8 mouse cellular contexts compared by ENCODE assay signal in the genomic region with DNA sequence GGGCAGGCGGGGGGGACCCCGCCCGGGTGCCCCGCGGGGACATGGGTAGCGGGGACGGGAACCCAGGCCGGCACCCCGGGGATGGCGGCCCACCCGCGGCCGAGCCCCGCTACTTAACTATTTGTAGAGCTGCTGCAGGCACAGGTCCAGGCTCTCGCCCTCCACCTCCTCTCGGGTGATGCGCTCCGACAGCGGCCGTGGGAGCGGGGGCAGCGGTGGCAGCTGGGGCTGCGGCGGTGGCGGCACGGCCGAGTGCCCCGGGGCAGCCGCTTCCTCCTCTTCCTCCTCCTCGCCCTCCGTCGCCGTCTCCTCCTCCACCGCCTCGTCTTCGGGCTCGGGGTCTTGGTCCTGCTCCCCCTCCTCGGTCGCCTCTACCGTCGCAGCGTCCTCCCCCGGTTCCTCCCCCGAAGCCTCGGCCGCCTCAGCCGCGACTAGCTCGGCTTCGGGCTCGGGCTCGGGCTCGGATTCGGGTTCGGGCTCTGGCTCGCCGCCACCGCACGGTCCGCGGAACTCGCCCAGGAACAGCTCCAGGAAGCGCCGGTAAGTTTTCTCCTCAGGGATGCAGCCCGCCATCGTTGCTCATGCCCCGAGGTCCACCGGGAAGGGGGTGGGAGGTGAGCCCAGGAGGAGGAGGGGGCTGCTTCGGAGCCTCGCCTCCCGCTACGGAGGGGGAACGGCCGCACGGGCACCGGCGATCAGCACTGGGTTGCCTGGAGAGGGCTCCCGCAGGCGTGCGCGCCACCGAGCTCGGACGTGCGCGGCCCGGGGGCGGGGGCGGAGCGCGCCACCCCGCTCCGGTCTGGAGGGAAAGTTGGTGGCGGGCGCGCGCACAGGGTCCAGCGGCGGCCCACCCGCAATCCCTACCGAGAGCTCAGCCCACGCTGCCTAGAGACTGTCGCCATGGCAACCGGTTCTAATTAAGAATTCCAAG. TPM values are rescaled to one million over a fixed set of nuclear protein-coding genes. Genes with fewer than 3 reads are reported as not detected.
DNase-seq lines count a peak whose midpoint lies in the region; ATAC-seq and TF ChIP-seq lines count a peak whose summit lies in the region.

TSS of gene Ppm1e (minus strand) at position 693 of the 931 bp plus-strand sequence.

- peak; percentile 48 for DNase-seq in T-cell, adult 2 months (ENCODE audit: low spot score)
- DNase-seq in gastrocnemius, adult 2 months: peak; percentile 65
- DNase-seq in hindbrain, postnatal 0 days (ENCODE audit: low spot score): peak; percentile 95
- DNase-seq in left cerebral cortex, adult 2 months (ENCODE audit: extremely low spot score in 1 of 2, low spot score in 2 of 2): peak; percentile 88 to 89
- peak; percentile 86 to 89 for DNase-seq in right cerebral cortex, adult 2 months (ENCODE audit: low spot score in 2 of 2)
- peak; percentile 15 for DNase-seq in urinary bladder, postnatal 10 days (ENCODE audit: low spot score)

- H3K9ac ChIP-seq in hindbrain, postnatal 0 days (replicated peaks; ENCODE audit: low read length): peak within 1 kb of the TSS; percentile 91

- H3K9me3 ChIP-seq in hindbrain, postnatal 0 days (ENCODE audit: low read length): no peaks in the 10 kb centered on the region

- H3K27ac ChIP-seq in gastrocnemius, adult 2 months: peak within 1 kb of the TSS; percentile 24
- H3K27ac ChIP-seq in hindbrain, postnatal 0 days: peak within 1 kb of the TSS; percentile 86
- peak within 1 kb of the TSS; percentile 96 for H3K27ac ChIP-seq in left cerebral cortex, adult 2 months
- no peak within 1 kb of the TSS for H3K27ac ChIP-seq in macrophage

- H3K4me1 ChIP-seq in hindbrain, postnatal 0 days (ENCODE audit: insufficient read depth, low read length): no peaks in the 10 kb centered on the region

- H3K4me2 ChIP-seq in hindbrain, postnatal 0 days (ENCODE audit: low read depth, low read length): peak within 1 kb of the TSS; percentile 71

- no peak for TF ChIP-seq CTCF in gastrocnemius, adult 2 months (IDR thresholded peaks at IDR 0.05)
- TF ChIP-seq CTCF in hindbrain, postnatal 0 days (IDR thresholded peaks at IDR 0.05; ENCODE audit: low read depth): no peak
- TF ChIP-seq CTCF in left cerebral cortex, adult 2 months (IDR thresholded peaks at IDR 0.05): no peak

- H3K36me3 ChIP-seq in hindbrain, postnatal 0 days (ENCODE audit: insufficient read depth, low read length): no peaks in the 10 kb centered on the region
- H3K36me3 ChIP-seq in macrophage (ENCODE audit: inconsistent target): no peaks in the 10 kb centered on the region

- peak within 1 kb of the TSS; percentile 87 for H3K4me3 ChIP-seq in gastrocnemius, adult 2 months
- peak within 1 kb of the TSS; percentile 95 for H3K4me3 ChIP-seq in hindbrain, postnatal 0 days (ENCODE audit: low read length)
- peak within 1 kb of the TSS; percentile 99 for H3K4me3 ChIP-seq in left cerebral cortex, adult 2 months
- H3K4me3 ChIP-seq in macrophage (ENCODE audit: inconsistent target): peak within 1 kb of the TSS; percentile 11; the same call in 1 of the 2 replicates

- intact Hi-C loops in gastrocnemius, adult 2 months (cut with DNase I): no loop called here
- intact Hi-C loops in left cerebral cortex, adult 2 months (cut with DNase I): loop anchor here (5.0 kb wide), 1 partner anchor 111 kb away; no protein-coding TSS in a partner anchor

- under 1% methylated on average over 80 of the region's 104 CpGs for WGBS in hindbrain, postnatal 0 days
- WGBS in macrophage (ENCODE audit: missing documents): 1% methylated on average over 97 of the region's 104 CpGs

- no peaks in the 10 kb centered on the region for H3K79me2 ChIP-seq in macrophage (ENCODE audit: inconsistent target)

- peak; percentile 71 for ATAC-seq in common myeloid progenitor, adult 5-6 weeks (replicated peaks; ENCODE audit: low read depth, poor library complexity, severe bottlenecking)
- peak; percentile 97 for ATAC-seq in hindbrain, postnatal 0 days

- H3K27me3 ChIP-seq in hindbrain, postnatal 0 days (ENCODE audit: insufficient read depth, low read length): no peaks in the 10 kb centered on the region

RNA-seq across cellular contexts. Expression of gene Ppm1e, which starts in this region (rescaled TPM):
- total RNA-seq in common myeloid progenitor, adult 5-6 weeks (2017): 4.8 and 7.0 TPM in 2 replicates
- under 1 TPM; 0.36 to 0.50 TPM for total RNA-seq in gastrocnemius, adult 2 months (2021)
- 60.1 and 65.9 TPM in 2 replicates for total RNA-seq in hindbrain, postnatal 0 days (2014; rRNA removed)
- polyA plus RNA-seq in hindbrain, postnatal 0 days (2015; fragmentation: Nextera tagmentation; extraction: Ambion mirVana): 17.1 and 18.6 TPM in 2 replicates
- total RNA-seq in left cerebral cortex, adult 2 months (2021): 100 to 1,000 TPM; 140 to 152 TPM
- 1 to 10 TPM in 2 of 26 experiments, under 1 TPM in 20, not detected in 4; 0.08 to 1.2 (median 0.38) TPM for total RNA-seq in macrophage (2018; cell fraction: chromatin; rRNA removed)
- total RNA-seq in macrophage (2018; cell fraction: cytosol; rRNA removed): under 1 TPM; 0.07 to 0.29 (median 0.21) TPM
- 1 to 10 TPM in 1 of 26 experiments, under 1 TPM in 25; 0.06 to 1.4 (median 0.46) TPM for total RNA-seq in macrophage (2018; cell fraction: nucleus; rRNA removed)
- 0.21 to 0.52 TPM (median 0.26 TPM) in 3 replicates for polyA plus RNA-seq in macrophage (2018)

Comparison
In these comparisons a context has a peak if more than half of its experiments do, and no peak if none do; other contexts are left out.
1. RNA of gene Ppm1e (polyA plus RNA-seq): 17.1 to 18.6 TPM in hindbrain, postnatal 0 days; 0.21 to 0.52 TPM in macrophage; every median in the first group is over 10 times any median in the second.
2. Peak in DNase-seq, H3K4me3 ChIP-seq and H3K27ac ChIP-seq in gastrocnemius, adult 2 months; RNA of the gene not detected or under 1 TPM.
3. DNase-seq: peak in every context shown above with its lines; median percentile 95 in hindbrain, postnatal 0 days; 88 in left cerebral cortex, adult 2 months; 88 in right cerebral cortex, adult 2 months; 65 in gastrocnemius, adult 2 months; 48 in T-cell, adult 2 months; 15 in urinary bladder, postnatal 10 days.
4. H3K4me3 ChIP-seq: peak in every context shown above with its lines; median percentile 99 in left cerebral cortex, adult 2 months; 95 in hindbrain, postnatal 0 days; 87 in gastrocnemius, adult 2 months; 11 in macrophage.